Mouse (Mus musculus): ENCODE measurements around the gene Kcnq5. TPM values are rescaled to one million over a fixed set of nuclear protein-coding genes. Genes with fewer than 3 reads are reported as not detected.

Gene Kcnq5
- polyA plus RNA-seq, 1 experiment from 2014 or later: 1.3 TPM

DNA sequence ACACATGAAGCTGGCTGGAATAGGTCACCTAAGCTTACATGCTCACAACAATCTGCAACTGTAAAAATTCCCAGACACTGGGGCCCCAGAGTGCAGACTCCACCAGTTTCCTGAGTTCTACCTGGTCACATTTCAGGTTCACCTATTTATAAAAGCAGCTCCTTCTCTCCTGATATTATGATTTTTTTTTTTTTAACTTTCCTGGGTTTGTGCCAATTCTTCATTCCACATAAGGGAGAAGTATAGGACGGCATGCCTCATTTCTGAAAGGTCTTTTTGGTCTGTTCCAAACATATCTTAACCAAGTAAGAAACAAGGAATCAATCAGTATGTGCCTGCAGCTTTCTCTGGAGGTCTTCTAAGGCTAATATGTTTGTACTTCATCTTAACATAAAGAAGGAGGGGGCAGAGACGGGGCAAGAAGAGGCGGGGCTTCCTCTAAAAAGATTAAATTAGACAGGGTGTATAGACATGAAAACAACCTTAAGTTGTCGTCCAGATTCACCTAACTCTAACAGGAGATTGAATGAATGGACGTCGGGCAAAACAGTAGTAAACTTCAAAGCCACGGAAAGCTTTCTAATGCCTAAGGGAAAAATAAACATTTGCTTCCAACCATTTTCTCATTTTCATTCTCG, 2.0 kb downstream of the Kcnq5 start:
- Histone ChIP-seq H3K9me3 (ENCODE audit: control insufficient read depth, low read length) (no peaks in the 10 kb centered on the region), H3K27ac (ENCODE audit: low read depth, low read length) (no peak overlapping the region), H3K4me1 (replicated peaks; ENCODE audit: control insufficient read depth, insufficient read depth, low read length) (0 out of 2 replicates have a peak, but pooled peaks cover 2% of the 10 kb centered on the region), H3K9ac (ENCODE audit: low read depth, low read length) (no peak overlapping the region), H3K36me3 (ENCODE audit: control insufficient read depth, insufficient read depth, low read length) (no peaks in the 10 kb centered on the region), H3K27me3 (ENCODE audit: control insufficient read depth, insufficient read depth, low read length) (peaks cover 4% of the 10 kb centered on the region), H3K4me2 (replicated peaks; ENCODE audit: low read depth, low read length) (peak overlapping the region; percentile 96; the same call in 1 of the 2 replicates), H3K4me3 (ENCODE audit: low read depth, low read length) (no peak overlapping the region)
- ATAC-seq (ENCODE audit: low FRiP score) (no peak), DNase-seq (ENCODE audit: low spot score) (no peak)
- 49% methylated on average over 8 of the region's 8 CpGs for WGBS

GRCm38 (mm10) chr1:21958013-21958412, 3.7 kb downstream of the Kcnq5 start:
- WGBS: 64% methylated on average over 4 of the region's 4 CpGs
- Histone ChIP-seq H3K9ac (ENCODE audit: low read depth, low read length) (no peak overlapping the region), H3K4me3 (ENCODE audit: low read depth, low read length) (no peak overlapping the region), H3K4me2 (replicated peaks; ENCODE audit: low read depth, low read length) (no peak overlapping the region), H3K4me1 (replicated peaks; ENCODE audit: control insufficient read depth, insufficient read depth, low read length) (0 out of 2 replicates have a peak, but pooled peaks cover 2% of the 10 kb centered on the region), H3K9me3 (ENCODE audit: control insufficient read depth, low read length) (no peaks in the 10 kb centered on the region), H3K27me3 (ENCODE audit: control insufficient read depth, insufficient read depth, low read length) (peaks cover 4% of the 10 kb centered on the region), H3K27ac (ENCODE audit: low read depth, low read length) (no peak overlapping the region), H3K36me3 (ENCODE audit: control insufficient read depth, insufficient read depth, low read length) (no peaks in the 10 kb centered on the region)
- DNase-seq (ENCODE audit: low spot score) (no peak), ATAC-seq (ENCODE audit: low FRiP score) (no peak)

DNA sequence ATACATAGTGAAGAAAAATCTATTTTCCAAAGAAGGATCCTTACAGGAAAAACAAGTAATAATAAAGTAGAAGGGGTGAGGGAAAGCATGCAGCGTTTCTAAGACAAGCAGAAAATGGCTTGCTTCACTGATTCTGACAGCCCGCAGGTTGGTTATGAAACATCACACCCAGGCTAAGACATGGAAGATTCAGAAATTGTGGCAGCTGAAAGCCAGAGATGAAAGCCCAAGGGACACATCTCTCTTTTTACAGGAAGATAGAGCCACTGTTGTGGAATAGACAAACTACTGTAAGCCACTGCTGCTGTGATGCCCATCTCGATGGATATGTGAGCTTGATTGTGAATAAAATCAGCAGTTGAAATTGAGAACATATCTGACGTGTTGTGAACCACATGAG, 20.9 kb downstream of the Kcnq5 start:
- Histone ChIP-seq H3K27me3 (ENCODE audit: control insufficient read depth, insufficient read depth, low read length) (no peaks in the 10 kb centered on the region), H3K9me3 (ENCODE audit: control insufficient read depth, low read length) (no peaks in the 10 kb centered on the region), H3K27ac (ENCODE audit: low read depth, low read length) (no peak overlapping the region), H3K4me3 (ENCODE audit: low read depth, low read length) (no peak overlapping the region), H3K4me1 (replicated peaks; ENCODE audit: control insufficient read depth, insufficient read depth, low read length) (no peaks in the 10 kb centered on the region), H3K36me3 (ENCODE audit: control insufficient read depth, insufficient read depth, low read length) (no peaks in the 10 kb centered on the region), H3K4me2 (replicated peaks; ENCODE audit: low read depth, low read length) (no peak overlapping the region), H3K9ac (ENCODE audit: low read depth, low read length) (no peak overlapping the region)
- ATAC-seq (ENCODE audit: low FRiP score) (no peak), DNase-seq (ENCODE audit: low spot score) (no peak)
- WGBS: 86% methylated on average over 4 of the region's 4 CpGs

GRCm38 (mm10) chr1:21927182-21927581, 34.6 kb downstream of the Kcnq5 start:
- no peak overlapping the region for H3K4me2 ChIP-seq (replicated peaks; ENCODE audit: low read depth, low read length)
- H3K27me3 ChIP-seq (ENCODE audit: control insufficient read depth, insufficient read depth, low read length): no peaks in the 10 kb centered on the region
- no peak overlapping the region for H3K4me3 ChIP-seq (ENCODE audit: low read depth, low read length)
- no peak overlapping the region for H3K9ac ChIP-seq (ENCODE audit: low read depth, low read length)
- no peak overlapping the region for H3K27ac ChIP-seq (ENCODE audit: low read depth, low read length)
- ATAC-seq (ENCODE audit: low FRiP score) (no peak), DNase-seq (ENCODE audit: low spot score) (no peak)
- H3K36me3 ChIP-seq (ENCODE audit: control insufficient read depth, insufficient read depth, low read length): no peaks in the 10 kb centered on the region
- no peaks in the 10 kb centered on the region for H3K9me3 ChIP-seq (ENCODE audit: control insufficient read depth, low read length)
- 92% methylated on average over 4 of the region's 4 CpGs for WGBS
- H3K4me1 ChIP-seq (replicated peaks; ENCODE audit: control insufficient read depth, insufficient read depth, low read length): no peaks in the 10 kb centered on the region

- no peaks in the 10 kb centered on the region for H3K9me3 ChIP-seq (ENCODE audit: control insufficient read depth, low read length)
- H3K9ac ChIP-seq (ENCODE audit: low read depth, low read length): no peak overlapping the region
- DNase-seq (ENCODE audit: low spot score): no peak
- ATAC-seq (ENCODE audit: low FRiP score): no peak
- no peak overlapping the region for H3K4me3 ChIP-seq (ENCODE audit: low read depth, low read length)
- H3K27me3 ChIP-seq (ENCODE audit: control insufficient read depth, insufficient read depth, low read length): no peaks in the 10 kb centered on the region
- H3K4me1 ChIP-seq (replicated peaks; ENCODE audit: control insufficient read depth, insufficient read depth, low read length): no peaks in the 10 kb centered on the region
- no peak overlapping the region for H3K27ac ChIP-seq (ENCODE audit: low read depth, low read length)
- no peaks in the 10 kb centered on the region for H3K36me3 ChIP-seq (ENCODE audit: control insufficient read depth, insufficient read depth, low read length)
- H3K4me2 ChIP-seq (replicated peaks; ENCODE audit: low read depth, low read length): no peak overlapping the region
- WGBS: 93% methylated on average over 1 of the region's 1 CpGs
Observed at GRCm38 (mm10) chr1:21923293-21923642, 38.5 kb downstream of the Kcnq5 start.

- Histone ChIP-seq H3K4me3 (ENCODE audit: low read depth, low read length) (no peak overlapping the region), H3K27ac (ENCODE audit: low read depth, low read length) (no peak overlapping the region), H3K4me2 (replicated peaks; ENCODE audit: low read depth, low read length) (no peak overlapping the region), H3K9me3 (ENCODE audit: control insufficient read depth, low read length) (no peaks in the 10 kb centered on the region), H3K36me3 (ENCODE audit: control insufficient read depth, insufficient read depth, low read length) (no peaks in the 10 kb centered on the region), H3K9ac (ENCODE audit: low read depth, low read length) (no peak overlapping the region), H3K4me1 (replicated peaks; ENCODE audit: control insufficient read depth, insufficient read depth, low read length) (no peaks in the 10 kb centered on the region), H3K27me3 (ENCODE audit: control insufficient read depth, insufficient read depth, low read length) (no peaks in the 10 kb centered on the region)
- DNase-seq (ENCODE audit: low spot score): no peak
- ATAC-seq (ENCODE audit: low FRiP score): no peak
- 92% methylated on average over 8 of the region's 8 CpGs for WGBS
Observed at GRCm38 (mm10) chr1:21922578-21923292, 39.0 kb downstream of the Kcnq5 start.

- Histone ChIP-seq H3K9me3 (ENCODE audit: control insufficient read depth, low read length) (no peaks in the 10 kb centered on the region), H3K4me2 (replicated peaks; ENCODE audit: low read depth, low read length) (no peak overlapping the region), H3K27me3 (ENCODE audit: control insufficient read depth, insufficient read depth, low read length) (no peaks in the 10 kb centered on the region), H3K36me3 (ENCODE audit: control insufficient read depth, insufficient read depth, low read length) (no peaks in the 10 kb centered on the region), H3K4me1 (replicated peaks; ENCODE audit: control insufficient read depth, insufficient read depth, low read length) (no peaks in the 10 kb centered on the region), H3K27ac (ENCODE audit: low read depth, low read length) (no peak overlapping the region), H3K9ac (ENCODE audit: low read depth, low read length) (no peak overlapping the region), H3K4me3 (ENCODE audit: low read depth, low read length) (no peak overlapping the region)
- DNase-seq (ENCODE audit: low spot score) (no peak), ATAC-seq (ENCODE audit: low FRiP score) (0 out of 2 replicates have a peak, but pooled peaks have one; percentile 30)
- WGBS: 73% methylated on average over 6 of the region's 6 CpGs
Observed at GRCm38 (mm10) chr1:21919276-21919675, 42.5 kb downstream of the Kcnq5 start.

DNA sequence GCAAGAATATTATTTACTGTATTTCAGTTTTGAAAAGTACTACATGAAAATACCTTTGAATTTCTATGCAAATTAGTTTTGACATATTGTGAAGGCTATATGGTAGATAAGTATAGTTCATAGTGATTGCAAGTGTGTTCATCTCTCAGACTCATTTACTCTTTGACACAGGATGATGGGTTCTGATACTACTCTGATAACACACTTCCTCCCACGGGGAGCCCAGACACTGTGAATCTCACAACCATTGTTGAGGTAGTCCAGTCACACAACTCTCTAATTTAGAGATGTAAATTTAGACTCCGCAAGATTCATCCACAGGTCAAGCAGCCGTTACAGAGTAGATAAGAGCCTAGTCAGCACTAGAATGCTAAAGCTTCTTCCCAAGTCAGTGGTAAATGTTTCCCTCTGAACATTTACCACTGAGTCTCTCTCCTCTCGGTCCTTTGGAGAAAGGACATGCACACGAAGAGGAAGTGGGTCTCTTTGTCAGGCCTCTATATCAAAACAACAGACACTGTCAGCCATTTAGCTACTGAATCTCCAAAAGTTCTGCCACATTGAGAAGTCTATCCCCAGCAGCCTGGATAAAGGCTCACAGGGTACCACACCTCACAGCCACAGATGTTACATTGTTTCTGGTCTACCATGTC, 65.5 kb downstream of the Kcnq5 start:
- Histone ChIP-seq H3K4me1 (replicated peaks; ENCODE audit: control insufficient read depth, insufficient read depth, low read length) (no peaks in the 10 kb centered on the region), H3K27me3 (ENCODE audit: control insufficient read depth, insufficient read depth, low read length) (no peaks in the 10 kb centered on the region), H3K4me2 (replicated peaks; ENCODE audit: low read depth, low read length) (no peak overlapping the region), H3K9ac (ENCODE audit: low read depth, low read length) (no peak overlapping the region), H3K9me3 (ENCODE audit: control insufficient read depth, low read length) (no peaks in the 10 kb centered on the region), H3K36me3 (ENCODE audit: control insufficient read depth, insufficient read depth, low read length) (no peaks in the 10 kb centered on the region), H3K27ac (ENCODE audit: low read depth, low read length) (no peak overlapping the region), H3K4me3 (ENCODE audit: low read depth, low read length) (no peak overlapping the region)
- ATAC-seq (ENCODE audit: low FRiP score): no peak
- no peak for DNase-seq (ENCODE audit: low spot score)
- WGBS: 79% methylated on average over 5 of the region's 5 CpGs

Measured in hindbrain, embryonic 11.5 days (tissue).